Mouse (Mus musculus) ES-E14 (cell line): Measurements from ENCODE around the gene Tmem104.

Source experiments
- CHD2 ChIP-seq: IDR thresholded peaks from 2 replicates; pipeline ENCODE4 v1.6.1; 2014; ENCODE audit warnings: mild to moderate bottlenecking, low read depth, low read length, inconsistent platforms
- HCFC1 ChIP-seq: IDR thresholded peaks from 2 replicates; pipeline ENCODE4 v1.6.1; 2012; ENCODE audit warnings: low read length, inconsistent platforms, borderline replicate concordance; ENCODE audit not compliant: insufficient read depth
- MAFK ChIP-seq: IDR thresholded peaks from 2 replicates; pipeline ENCODE4 v1.6.1; 2014; ENCODE audit warnings: mild to moderate bottlenecking, low read depth, low read length, inconsistent platforms; ENCODE audit not compliant: insufficient read depth
- ZC3H11A ChIP-seq: IDR thresholded peaks from 2 replicates; pipeline ENCODE4 v1.6.1; 2012; ENCODE audit warnings: low read depth, mild to moderate bottlenecking, inconsistent platforms, low read length, borderline replicate concordance
- ZNF384 ChIP-seq: IDR thresholded peaks from 2 replicates; pipeline ENCODE4 v1.6.1; 2012; ENCODE audit warnings: low read depth, low read length, inconsistent platforms

DNA sequence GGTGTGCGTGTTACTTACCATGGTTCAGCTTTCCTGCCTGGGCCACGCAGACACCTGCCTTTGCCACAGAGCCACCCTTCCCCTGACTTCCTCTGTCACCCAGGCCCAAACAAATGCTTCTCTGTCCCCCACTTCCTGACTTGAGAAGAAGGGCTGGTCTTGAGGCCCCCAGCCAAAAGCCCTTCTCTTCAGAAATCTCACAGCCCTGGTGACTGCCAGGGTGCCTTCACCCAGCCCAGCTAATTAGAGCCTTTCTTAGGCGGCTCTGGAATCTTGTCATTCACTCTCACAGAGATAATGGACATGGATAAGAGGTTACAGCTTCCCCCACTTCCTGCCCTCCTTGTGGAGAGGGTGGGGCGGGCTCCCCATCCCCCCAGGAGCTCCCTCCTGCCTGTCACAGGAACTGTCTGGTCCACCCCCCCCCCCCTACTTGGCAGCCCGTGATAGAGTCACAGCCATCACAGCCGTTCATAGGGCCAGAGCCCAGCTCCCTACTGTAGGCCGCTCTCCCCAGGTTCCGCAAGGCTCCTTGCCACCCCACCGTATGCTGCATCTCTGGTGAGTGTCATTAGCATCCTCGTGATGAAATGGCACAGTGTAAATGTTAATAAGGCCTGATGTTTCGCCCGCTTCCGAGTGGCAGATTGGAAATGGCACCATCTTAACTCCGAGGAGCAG is 39.7 kb downstream of the Tmem104 start:
- TF ChIP-seq CHD2 = no peak
- no peak for TF ChIP-seq HCFC1
- no peak for TF ChIP-seq ZNF384
- TF ChIP-seq MAFK = no peak
- no peak for TF ChIP-seq ZC3H11A
